Mouse (Mus musculus): ENCODE data around the gene Myo1e. TPM values are rescaled to one million over a fixed set of nuclear protein-coding genes. Genes with fewer than 3 reads are reported as not detected.

The Myo1e gene
- total RNA-seq, 1 experiment: 21.3 TPM

DNA sequence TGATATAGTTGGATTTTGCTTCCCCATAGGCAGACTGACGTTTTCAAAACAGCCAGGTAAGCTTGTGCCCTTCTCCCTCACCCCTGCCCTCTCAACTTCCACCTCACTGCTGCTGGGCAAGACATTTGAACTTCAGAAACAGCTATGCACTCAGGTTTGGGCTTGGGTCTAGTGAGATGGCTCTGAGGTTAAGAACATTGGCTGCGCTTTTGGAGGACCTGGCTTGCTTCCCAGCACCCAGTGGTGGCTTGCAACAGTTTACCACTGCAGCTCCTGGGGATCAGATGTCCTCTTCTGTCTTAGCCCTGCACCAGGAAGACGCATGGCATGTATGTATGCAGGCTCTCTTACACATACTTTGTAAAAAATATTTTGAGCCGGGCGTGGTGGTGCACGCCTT lies 40.9 kb downstream of the Myo1e start:
- in situ Hi-C loops (cut with MboI; ENCODE audit: low sequenced_read_pairs in 2 of 2, unreplicated experiment in 2 of 2): no loop called here
- Histone ChIP-seq H3K36me3 (ENCODE audit: control insufficient read depth, insufficient read depth, low read length, poor library complexity, severe bottlenecking) (no peaks in the 10 kb centered on the region), H3K9ac (ENCODE audit: insufficient read depth, low read depth, low read length, poor library complexity, severe bottlenecking) (no peak overlapping the region), H3K4me1 (ENCODE audit: control insufficient read depth in 2 of 2, insufficient read depth in 2 of 2, low read length in 2 of 2, poor library complexity in 1 of 2) (peaks cover 19 to 31% of the 10 kb centered on the region in 2 experiments; a peak in 3 of 4 replicates), H3K9me3 (ENCODE audit: control insufficient read depth, insufficient read depth, low read depth, low read length) (no peaks in the 10 kb centered on the region), H3K27ac (ENCODE audit: insufficient read depth, low read depth, low read length, poor library complexity, severe bottlenecking) (no peak overlapping the region), H3K4me3 (ENCODE audit: insufficient read depth in 1 of 2, low read depth in 1 of 2, low read length in 2 of 2, poor library complexity in 1 of 2, severe bottlenecking in 1 of 2) (no peak overlapping the region)
- no peak for DNase-seq (ENCODE audit: low read depth, low spot score)
- TF ChIP-seq ZNF384 (IDR thresholded peaks at IDR 0.05; ENCODE audit: low read depth, low read length) (no peak), CHD2 (IDR thresholded peaks at IDR 0.05; ENCODE audit: low read depth, low read length) (no peak), ZC3H11A (IDR thresholded peaks at IDR 0.05; ENCODE audit: borderline replicate concordance, low read depth, low read length) (no peak), HCFC1 (IDR thresholded peaks at IDR 0.05; ENCODE audit: borderline replicate concordance, insufficient read depth, low read length) (no peak), MAFK (IDR thresholded peaks at IDR 0.05; ENCODE audit: insufficient read depth, low read depth, low read length) (no peak)

DNA sequence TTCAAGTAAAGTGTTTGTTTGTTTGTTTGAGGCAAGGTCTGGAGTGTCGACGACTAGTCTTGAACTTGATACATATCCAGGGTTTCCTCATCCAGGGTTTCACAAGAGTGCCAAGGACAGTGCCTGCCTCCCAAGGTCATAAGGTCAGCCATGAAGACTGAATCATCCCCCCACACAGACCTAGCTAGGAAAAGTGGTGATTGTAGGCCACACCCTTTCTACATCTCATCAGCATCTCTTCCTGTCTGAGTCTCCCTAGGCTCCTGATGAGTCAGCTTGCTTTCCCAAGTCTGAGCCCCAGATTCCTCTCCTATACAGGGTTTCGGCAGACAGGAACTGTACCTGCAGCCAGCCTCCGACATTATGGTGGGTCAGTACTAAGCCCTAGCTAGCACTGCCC lies 41.7 kb downstream of the Myo1e start:
- H3K4me1 ChIP-seq (ENCODE audit: control insufficient read depth in 2 of 2, insufficient read depth in 2 of 2, low read length in 2 of 2, poor library complexity in 1 of 2): peaks cover 19 to 31% of the 10 kb centered on the region in 2 experiments; a peak in 3 of 4 replicates
- no peaks in the 10 kb centered on the region for H3K9me3 ChIP-seq (ENCODE audit: control insufficient read depth, insufficient read depth, low read depth, low read length)
- DNase-seq (ENCODE audit: low read depth, low spot score): no peak
- H3K9ac ChIP-seq (ENCODE audit: insufficient read depth, low read depth, low read length, poor library complexity, severe bottlenecking): peak overlapping the region; percentile 7; the same call in 1 of the 2 replicates
- no peak overlapping the region for H3K4me3 ChIP-seq (ENCODE audit: insufficient read depth in 1 of 2, low read depth in 1 of 2, low read length in 2 of 2, poor library complexity in 1 of 2, severe bottlenecking in 1 of 2)
- TF ChIP-seq CHD2 (IDR thresholded peaks at IDR 0.05; ENCODE audit: low read depth, low read length): no peak
- peak; percentile 55; the same call in 1 of the 2 replicates for TF ChIP-seq MAFK (IDR thresholded peaks at IDR 0.05; ENCODE audit: insufficient read depth, low read depth, low read length)
- no peak for TF ChIP-seq ZC3H11A (IDR thresholded peaks at IDR 0.05; ENCODE audit: borderline replicate concordance, low read depth, low read length)
- TF ChIP-seq HCFC1 (IDR thresholded peaks at IDR 0.05; ENCODE audit: borderline replicate concordance, insufficient read depth, low read length): no peak
- TF ChIP-seq ZNF384 (IDR thresholded peaks at IDR 0.05; ENCODE audit: low read depth, low read length): no peak
- peak overlapping the region; percentile 58; the same call in 1 of the 2 replicates for H3K27ac ChIP-seq (ENCODE audit: insufficient read depth, low read depth, low read length, poor library complexity, severe bottlenecking)
- in situ Hi-C loops (cut with MboI; ENCODE audit: low sequenced_read_pairs in 2 of 2, unreplicated experiment in 2 of 2): no loop called here
- no peaks in the 10 kb centered on the region for H3K36me3 ChIP-seq (ENCODE audit: control insufficient read depth, insufficient read depth, low read length, poor library complexity, severe bottlenecking)

DNA sequence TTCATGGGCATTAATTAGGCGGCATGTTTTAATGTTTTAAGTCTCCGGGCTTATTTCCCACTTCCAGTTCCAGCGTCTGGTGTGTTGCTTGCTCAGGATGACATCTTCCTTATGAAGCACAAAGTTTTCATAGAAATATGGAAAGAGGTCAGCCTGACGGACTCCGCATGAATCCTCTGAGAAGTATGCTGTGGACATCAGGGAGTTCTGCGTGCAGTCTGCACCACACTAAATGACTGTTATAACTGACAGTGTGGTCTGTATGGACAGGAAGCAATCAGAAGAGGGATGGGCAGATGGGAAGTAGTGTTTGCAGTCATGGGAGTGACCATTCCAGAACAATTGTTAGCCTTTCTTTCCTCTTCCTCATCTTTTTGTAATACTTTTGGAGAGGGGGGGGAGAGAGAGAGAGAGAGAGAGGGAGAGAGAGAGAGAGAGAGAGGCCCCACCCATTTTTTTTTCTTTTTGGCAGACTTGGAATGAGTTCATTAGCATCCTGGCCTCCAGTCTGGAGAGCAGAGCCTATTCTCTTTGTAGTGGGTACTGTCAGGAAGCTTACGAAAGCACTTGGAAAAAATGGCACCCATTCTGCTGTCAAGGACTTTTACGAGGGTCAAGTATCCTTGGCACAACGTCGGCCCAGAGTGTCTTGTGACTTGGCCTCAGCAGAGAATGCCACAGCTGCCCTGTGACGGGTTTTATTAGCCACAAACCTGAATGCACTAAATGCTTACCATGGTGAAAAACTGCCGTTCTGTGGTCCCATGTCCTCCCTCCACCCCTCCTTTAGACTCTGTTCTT lies 42.9 kb downstream of the Myo1e start:
- Histone ChIP-seq H3K36me3 (ENCODE audit: control insufficient read depth, insufficient read depth, low read length, poor library complexity, severe bottlenecking) (no peaks in the 10 kb centered on the region), H3K27ac (ENCODE audit: insufficient read depth, low read depth, low read length, poor library complexity, severe bottlenecking) (peak overlapping the region; percentile 58; the same call in 1 of the 2 replicates), H3K9me3 (ENCODE audit: control insufficient read depth, insufficient read depth, low read depth, low read length) (no peaks in the 10 kb centered on the region), H3K4me3 (ENCODE audit: insufficient read depth in 1 of 2, low read depth in 1 of 2, low read length in 2 of 2, poor library complexity in 1 of 2, severe bottlenecking in 1 of 2) (no peak overlapping the region), H3K4me1 (ENCODE audit: control insufficient read depth in 2 of 2, insufficient read depth in 2 of 2, low read length in 2 of 2, poor library complexity in 1 of 2) (peaks cover 19 to 31% of the 10 kb centered on the region in 2 experiments; a peak in 3 of 4 replicates), H3K9ac (ENCODE audit: insufficient read depth, low read depth, low read length, poor library complexity, severe bottlenecking) (no peak overlapping the region)
- in situ Hi-C loops (cut with MboI; ENCODE audit: low sequenced_read_pairs in 2 of 2, unreplicated experiment in 2 of 2): no loop called here
- no peak for TF ChIP-seq CHD2 (IDR thresholded peaks at IDR 0.05; ENCODE audit: low read depth, low read length)
- no peak for TF ChIP-seq HCFC1 (IDR thresholded peaks at IDR 0.05; ENCODE audit: borderline replicate concordance, insufficient read depth, low read length)
- TF ChIP-seq MAFK (IDR thresholded peaks at IDR 0.05; ENCODE audit: insufficient read depth, low read depth, low read length): no peak
- TF ChIP-seq ZC3H11A (IDR thresholded peaks at IDR 0.05; ENCODE audit: borderline replicate concordance, low read depth, low read length): no peak
- no peak for TF ChIP-seq ZNF384 (IDR thresholded peaks at IDR 0.05; ENCODE audit: low read depth, low read length)
- DNase-seq (ENCODE audit: low read depth, low spot score): no peak

DNA sequence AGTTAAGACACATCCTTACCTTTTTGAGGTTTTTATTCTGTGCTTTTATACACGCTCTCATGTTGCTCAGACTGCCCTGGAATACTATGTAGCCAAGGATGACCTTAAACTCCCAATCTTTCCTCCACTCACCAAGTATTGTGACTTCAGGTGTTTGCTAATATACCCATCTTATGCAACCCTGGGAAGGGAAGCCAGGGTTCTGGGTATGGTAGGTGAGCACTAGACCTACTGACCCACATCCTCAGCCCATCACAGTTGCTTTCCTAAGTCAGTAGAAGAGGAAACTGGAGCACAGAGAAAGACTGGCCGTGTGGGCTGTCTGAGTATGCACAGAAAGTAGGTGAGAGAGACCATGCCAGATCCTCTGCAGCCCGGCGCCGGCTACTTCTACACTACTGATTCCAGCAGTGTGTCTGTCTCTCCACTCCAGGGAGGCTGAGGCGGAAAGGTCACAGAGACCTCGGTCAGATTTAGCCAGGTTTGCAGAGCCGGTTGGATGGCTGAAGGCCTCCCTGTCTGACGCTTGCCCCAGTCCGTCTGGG lies 44.4 kb downstream of the Myo1e start:
- no peak for DNase-seq (ENCODE audit: low read depth, low spot score)
- no peak for TF ChIP-seq MAFK (IDR thresholded peaks at IDR 0.05; ENCODE audit: insufficient read depth, low read depth, low read length)
- TF ChIP-seq ZC3H11A (IDR thresholded peaks at IDR 0.05; ENCODE audit: borderline replicate concordance, low read depth, low read length): no peak
- no peak for TF ChIP-seq HCFC1 (IDR thresholded peaks at IDR 0.05; ENCODE audit: borderline replicate concordance, insufficient read depth, low read length)
- TF ChIP-seq CHD2 (IDR thresholded peaks at IDR 0.05; ENCODE audit: low read depth, low read length): no peak
- no peak for TF ChIP-seq ZNF384 (IDR thresholded peaks at IDR 0.05; ENCODE audit: low read depth, low read length)
- H3K36me3 ChIP-seq (ENCODE audit: control insufficient read depth, insufficient read depth, low read length, poor library complexity, severe bottlenecking): no peaks in the 10 kb centered on the region
- in situ Hi-C loops (cut with MboI; ENCODE audit: low sequenced_read_pairs in 2 of 2, unreplicated experiment in 2 of 2): no loop called here
- H3K9ac ChIP-seq (ENCODE audit: insufficient read depth, low read depth, low read length, poor library complexity, severe bottlenecking): no peak overlapping the region
- no peaks in the 10 kb centered on the region for H3K9me3 ChIP-seq (ENCODE audit: control insufficient read depth, insufficient read depth, low read depth, low read length)
- peaks cover 19 to 35% of the 10 kb centered on the region in 2 experiments; a peak in 3 of 4 replicates for H3K4me1 ChIP-seq (ENCODE audit: control insufficient read depth in 2 of 2, insufficient read depth in 2 of 2, low read length in 2 of 2, poor library complexity in 1 of 2)
- no peak overlapping the region for H3K4me3 ChIP-seq (ENCODE audit: insufficient read depth in 1 of 2, low read depth in 1 of 2, low read length in 2 of 2, poor library complexity in 1 of 2, severe bottlenecking in 1 of 2)
- H3K27ac ChIP-seq (ENCODE audit: insufficient read depth, low read depth, low read length, poor library complexity, severe bottlenecking): no peak overlapping the region

Measured in ES-E14 (cell line).